Mouse (Mus musculus): Measurements from ENCODE around the gene Hpgd. TPM values are rescaled to one million over a fixed set of nuclear protein-coding genes. Genes with fewer than 3 reads are reported as not detected.

Hpgd gene
- total RNA-seq, 2 experiments from 2014 or later = 0.59 to 1.8 TPM

DNA sequence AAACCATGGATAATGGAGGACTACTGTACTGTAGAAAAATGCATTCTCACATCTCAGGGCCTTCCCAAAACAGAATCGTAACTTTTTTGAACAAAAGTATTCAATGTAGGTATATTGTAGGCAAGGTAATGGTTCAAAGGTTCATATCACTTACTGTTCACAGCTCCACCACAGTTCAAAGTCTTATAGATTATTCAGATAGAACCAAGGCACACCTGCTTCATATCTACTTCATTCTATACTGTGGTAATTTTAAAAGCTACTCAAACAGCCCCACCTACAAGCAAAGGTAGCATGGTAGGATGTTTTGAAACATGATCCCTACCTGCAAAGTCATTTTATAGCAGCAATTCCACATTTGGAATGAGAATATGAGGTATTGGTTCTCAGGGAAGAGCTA, 28.9 kb downstream of the Hpgd start:
- ATAC-seq (replicated peaks; ENCODE audit: poor library complexity) = no peak

DNA sequence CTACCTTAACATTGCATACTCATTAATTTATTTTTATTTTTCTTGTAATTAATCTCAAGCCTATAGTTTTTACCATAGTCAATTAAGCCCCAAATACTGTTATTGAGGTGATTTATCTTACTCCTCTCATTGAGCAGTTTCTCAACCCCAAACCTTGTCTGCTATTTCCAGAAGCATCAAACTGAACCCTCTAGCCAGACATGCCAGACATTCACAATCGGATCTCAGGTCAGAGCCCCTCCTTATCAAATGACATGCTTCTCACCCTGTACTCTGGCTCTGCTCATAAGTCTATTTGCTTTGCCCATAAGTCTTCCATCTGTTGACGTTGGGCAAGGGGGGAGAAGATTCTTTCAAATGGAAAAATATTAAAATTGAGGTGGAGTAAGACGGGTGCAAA, 33.3 kb downstream of the Hpgd start:
- ATAC-seq (replicated peaks; ENCODE audit: poor library complexity) = no peak

DNA sequence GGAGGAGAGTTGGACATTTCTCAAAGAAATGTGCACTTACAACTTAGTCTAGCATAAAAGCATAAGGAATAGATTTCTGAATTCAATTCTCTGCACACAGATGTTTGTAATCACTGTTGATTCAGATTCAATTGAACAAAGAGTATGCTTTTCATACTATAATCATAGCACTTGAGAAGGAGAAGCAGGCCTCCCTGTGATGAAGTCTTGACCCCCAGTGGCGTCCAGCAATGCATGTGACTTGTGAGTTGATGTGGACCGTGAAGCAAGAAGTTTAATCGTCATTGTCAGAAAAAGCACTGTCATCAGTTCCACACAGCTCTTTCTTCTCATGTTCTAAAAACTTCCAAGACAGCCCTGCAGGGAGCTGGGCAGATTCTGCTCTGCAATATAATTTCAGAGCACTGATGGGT, 33.8 kb downstream of the Hpgd start:
- no peak for ATAC-seq (replicated peaks; ENCODE audit: poor library complexity)

DNA sequence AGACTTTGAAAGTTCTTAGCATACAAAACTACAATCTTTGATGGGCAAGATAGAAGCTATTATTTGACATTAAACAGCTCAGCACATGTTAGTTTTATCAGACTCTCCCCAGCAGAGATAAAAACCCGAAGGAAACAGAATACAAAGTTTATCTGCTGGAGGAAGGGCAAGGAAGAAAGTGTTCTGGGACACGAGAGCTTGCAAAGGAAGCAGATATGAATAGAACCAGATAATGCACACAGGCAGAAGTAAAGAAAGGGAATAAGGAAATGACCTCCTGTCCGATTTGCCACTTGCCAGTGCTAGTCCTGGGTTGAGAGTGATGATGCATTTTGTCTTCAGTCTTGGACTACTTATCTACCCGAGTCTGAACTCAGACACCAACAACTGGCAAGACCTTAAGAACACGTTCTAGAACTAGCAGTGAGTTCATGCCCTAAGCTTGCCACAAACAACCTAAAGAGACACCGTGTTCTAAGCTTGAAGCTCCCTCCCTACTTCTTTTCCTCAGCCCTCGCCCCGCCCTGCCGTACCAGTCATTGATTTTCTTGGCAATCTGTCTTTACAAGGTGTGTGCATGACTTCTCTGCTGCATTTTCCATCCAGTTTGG, 41.1 kb downstream of the Hpgd start:
- no peak for ATAC-seq (replicated peaks; ENCODE audit: poor library complexity)

DNA sequence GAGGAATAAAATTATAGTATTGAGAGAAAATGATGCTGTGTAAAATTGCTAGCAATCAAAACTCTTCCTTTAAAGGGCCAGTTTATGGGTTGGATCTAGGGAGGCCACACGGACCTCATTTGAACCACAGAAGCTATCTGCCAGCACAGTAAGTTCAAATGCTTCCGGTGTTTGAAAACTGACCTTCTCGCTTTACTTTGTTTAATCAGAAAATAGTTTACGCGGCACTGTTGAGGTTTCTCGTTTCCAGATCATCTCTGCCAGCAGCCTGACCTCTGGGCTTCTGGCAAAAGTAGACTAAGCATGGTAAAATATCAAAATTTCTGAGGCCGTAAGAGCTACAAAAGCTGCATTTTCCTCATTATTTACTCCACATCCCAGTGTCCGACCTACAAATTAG, 42.4 kb downstream of the Hpgd start:
- no peak for ATAC-seq (replicated peaks; ENCODE audit: poor library complexity)

DNA sequence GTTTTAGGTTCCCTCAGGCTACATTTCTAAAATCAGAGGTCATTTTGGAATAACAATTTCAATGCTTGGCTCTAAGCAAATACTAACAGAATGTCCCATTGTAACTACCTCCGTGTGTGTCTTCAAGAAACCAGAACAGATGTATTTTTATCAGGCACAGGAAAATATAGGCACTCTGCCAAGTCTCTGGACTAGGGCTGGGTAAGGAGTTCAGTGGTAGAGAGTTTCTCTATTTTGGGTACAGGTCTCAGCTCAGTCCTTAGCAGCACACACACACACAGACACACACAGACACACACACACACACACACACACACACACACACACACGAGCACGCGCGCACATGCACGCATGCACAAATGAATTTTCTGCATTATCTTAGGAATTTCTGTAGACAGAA, 49.1 kb downstream of the Hpgd start:
- no peak for ATAC-seq (replicated peaks; ENCODE audit: poor library complexity)

DNA sequence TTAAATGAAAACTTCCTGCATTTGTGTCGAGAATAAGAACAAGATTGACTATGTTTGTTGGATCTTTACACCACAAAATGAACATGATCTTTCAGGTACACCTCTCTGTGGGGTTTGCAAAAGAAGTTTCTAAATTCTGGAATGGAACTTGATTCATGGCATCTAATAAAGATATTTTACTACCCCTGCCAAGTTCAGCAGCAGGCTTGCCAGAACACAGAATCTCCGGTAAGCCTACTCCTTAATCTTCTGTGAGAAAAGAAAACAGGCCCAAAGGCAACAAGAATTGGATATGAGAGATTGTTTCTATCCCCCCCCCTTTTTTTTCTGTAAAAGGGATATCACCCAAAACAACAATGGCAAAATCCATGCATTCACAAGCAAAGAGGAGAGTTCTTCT, 49.6 kb downstream of the Hpgd start:
- no peak for ATAC-seq (replicated peaks; ENCODE audit: poor library complexity)

DNA sequence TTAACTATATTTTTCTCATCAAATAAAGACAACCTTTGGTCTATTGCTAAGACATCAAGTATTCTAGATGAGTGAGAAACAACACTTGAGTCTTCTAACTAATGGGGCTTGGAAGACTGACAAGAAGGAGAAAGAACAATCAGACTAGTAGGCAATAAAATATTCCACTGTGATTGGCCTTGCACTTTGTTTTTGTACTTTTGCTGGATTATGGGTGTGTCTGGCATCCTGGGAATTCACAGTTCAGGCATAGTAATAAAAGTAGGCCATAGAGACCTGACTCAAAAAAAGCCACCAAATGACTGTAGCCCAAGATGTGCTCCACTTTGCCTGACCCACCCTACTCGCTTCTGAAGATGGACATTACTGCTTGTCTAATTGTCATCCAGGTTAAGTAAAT, 50.0 kb downstream of the Hpgd start:
- ATAC-seq (replicated peaks; ENCODE audit: poor library complexity) = no peak

DNA sequence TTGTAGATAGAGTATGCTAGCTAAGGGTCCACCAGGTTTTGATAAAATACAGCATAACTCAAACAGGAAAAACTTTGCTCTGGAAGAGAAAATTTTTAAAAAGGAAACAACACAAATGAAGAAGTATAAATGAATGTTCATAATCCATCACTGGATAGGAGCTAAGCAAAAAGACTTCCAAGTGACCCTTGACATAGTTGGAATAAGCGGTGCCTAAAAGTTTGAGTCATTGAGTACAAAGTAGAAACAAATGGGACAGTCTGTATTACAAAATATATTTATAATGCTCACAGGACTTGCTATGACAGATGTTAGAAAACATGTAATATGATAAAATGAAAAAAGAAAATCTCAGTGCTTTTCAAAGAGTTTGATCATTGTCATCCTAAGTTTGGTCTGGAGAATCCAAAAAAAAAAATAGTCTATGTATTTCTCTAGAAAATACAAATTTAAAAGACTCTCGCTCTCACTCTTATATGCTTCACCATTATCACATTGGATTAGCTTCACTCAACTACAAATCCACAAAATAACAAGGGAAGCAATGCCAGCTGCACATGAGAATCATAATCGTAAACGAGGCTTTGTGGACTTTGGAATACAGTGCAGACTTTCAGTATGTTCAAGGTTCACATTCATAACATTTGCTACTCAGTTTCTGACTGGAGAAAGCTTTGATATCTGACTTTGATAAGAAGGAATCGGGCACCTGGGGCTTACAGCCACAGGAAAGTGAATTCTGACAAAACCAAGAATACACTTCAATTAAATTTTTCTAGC, 51.4 kb downstream of the Hpgd start:
- ATAC-seq (replicated peaks; ENCODE audit: poor library complexity) = no peak

DNA sequence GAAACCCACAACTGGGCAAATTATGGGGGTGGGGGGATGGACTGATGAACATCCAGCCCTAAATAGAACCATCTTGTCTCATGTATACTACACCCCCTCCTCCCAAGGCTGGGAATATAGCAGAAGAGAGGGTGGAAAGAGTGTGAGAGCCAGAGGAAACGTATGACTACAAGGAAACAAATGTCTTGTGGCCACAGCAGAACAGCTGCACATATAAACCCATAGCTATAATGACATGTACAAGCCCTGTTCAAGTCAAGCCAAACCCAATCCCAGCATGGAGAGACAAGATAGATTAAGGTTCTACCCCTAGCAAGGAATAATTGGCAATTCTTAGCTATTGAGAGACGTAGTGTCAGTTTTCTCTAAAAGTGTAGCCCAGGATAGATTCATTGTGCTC, 68.8 kb downstream of the Hpgd start:
- no peak for ATAC-seq (replicated peaks; ENCODE audit: poor library complexity)
